Mouse (Mus musculus) limb, embryonic 15.5 days (tissue): ENCODE measurements around the gene A930009A15Rik. TPM values are rescaled to one million over a fixed set of nuclear protein-coding genes. Genes with fewer than 3 reads are reported as not detected.

Source experiments
- ATAC-seq: fragments of 200-750 bp; cut with Nextera tagmentation; 2 replicates; pipeline ENCODE4 v1.8.0; 2017; ENCODE audit warnings: low read depth, moderate TSS enrichment; ENCODE audit not compliant: insufficient number of reproducible peaks, low FRiP score, low TSS enrichment
- H3K27ac ChIP-seq: fragments of 300-500 bp; sonication (generic); 2 replicates; pipeline ENCODE4 v1.5.1; 2015; ENCODE audit warnings: moderate library complexity, mild to moderate bottlenecking, inconsistent platforms
- H3K27me3 ChIP-seq: fragments of 300-500 bp; sonication (generic); 2 replicates; pipeline ENCODE4 v1.6.1; 2015; ENCODE audit warnings: inconsistent platforms
- H3K36me3 ChIP-seq: fragments of 300-500 bp; sonication (generic); 2 replicates; pipeline ENCODE4 v1.6.1; 2015; ENCODE audit warnings: inconsistent platforms
- H3K4me1 ChIP-seq: fragments of 300-500 bp; sonication (generic); 2 replicates; pipeline ENCODE4 v1.6.1; 2015; ENCODE audit warnings: inconsistent platforms
- H3K4me2 ChIP-seq: fragments of 300-500 bp; sonication (generic); 2 replicates; pipeline ENCODE4 v1.6.1; 2015; ENCODE audit warnings: mild to moderate bottlenecking, inconsistent platforms
- H3K4me3 ChIP-seq: fragments of 300-500 bp; sonication (generic); 2 replicates; pipeline ENCODE4 v1.5.1; 2015; ENCODE audit warnings: mild to moderate bottlenecking, inconsistent platforms
- H3K9ac ChIP-seq: fragments of 300-500 bp; sonication (generic); 2 replicates; pipeline ENCODE4 v1.6.1; 2015; ENCODE audit warnings: inconsistent platforms
- H3K9me3 ChIP-seq: fragments of 300-500 bp; sonication (generic); 2 replicates; pipeline ENCODE4 v1.6.1; 2016; ENCODE audit warnings: inconsistent platforms
- WGBS: fragments of 180-500 bp; shearing (Covaris S2); methylation state at CpG from one replicate; pipeline ENCODE4 v1.1.7; 2015; 5-methylcytosine and 5-hydroxymethylcytosine counted together
- polyA plus RNA-seq: library from polyadenylated mRNA; unstranded; fragments of >200 nt; fragmentation: Nextera tagmentation; extraction: Ambion mirVana; gene quantifications from 2 replicates; pipeline ENCODE4 v1.2.1, GENCODE M21; 2015

The A930009A15Rik gene
- polyA plus RNA-seq, 1 experiment from 2014 or later, result not detected

- peaks cover 60% of the 10 kb centered on the region for H3K27me3 ChIP-seq
- ATAC-seq, result no peak
Measured at GRCm38 (mm10) chr10:115584656-115585055, 14.9 kb downstream of the A930009A15Rik start.

GRCm38 (mm10) chr10:115585491-115586245 lies 15.9 kb downstream of the A930009A15Rik start:
- ATAC-seq, result no peak
- Histone ChIP-seq H3K9me3 (no peaks in the 10 kb centered on the region), H3K4me1 (peaks cover 26% of the 10 kb centered on the region), H3K27ac (no peak overlapping the region), H3K36me3 (no peaks in the 10 kb centered on the region), H3K4me3 (peak overlapping the region; percentile 56), H3K4me2 (peak overlapping the region; percentile 95), H3K9ac (0 out of 2 replicates have a peak overlapping the region, but pooled peaks have one; percentile 31), H3K27me3 (peaks cover 67% of the 10 kb centered on the region)
- 1% methylated on average over 21 of the region's 21 CpGs for WGBS

More at GRCm38 (mm10) chr10:115584656-115585055, 14.9 kb downstream of the A930009A15Rik start:
- WGBS, result 22% methylated on average over 12 of the region's 14 CpGs
- Histone ChIP-seq H3K9me3 (no peaks in the 10 kb centered on the region), H3K9ac (no peak overlapping the region), H3K27ac (no peak overlapping the region), H3K4me2 (no peak overlapping the region), H3K4me3 (0 out of 2 replicates have a peak overlapping the region, but pooled peaks have one; percentile 56), H3K36me3 (no peaks in the 10 kb centered on the region), H3K4me1 (peaks cover 26% of the 10 kb centered on the region)

GRCm38 (mm10) chr10:115586246-115587231 lies 16.8 kb downstream of the A930009A15Rik start:
- H3K9me3 ChIP-seq, result no peaks in the 10 kb centered on the region
- peaks cover 26% of the 10 kb centered on the region for H3K4me1 ChIP-seq
- H3K27ac ChIP-seq, result no peak overlapping the region
- WGBS, result under 1% methylated on average over 41 of the region's 41 CpGs
- peak; percentile 45; the same call in 1 of the 2 replicates for ATAC-seq
- peak overlapping the region; percentile 95 for H3K4me2 ChIP-seq
- no peaks in the 10 kb centered on the region for H3K36me3 ChIP-seq
- peak overlapping the region; percentile 56 for H3K4me3 ChIP-seq
- peaks cover 67% of the 10 kb centered on the region for H3K27me3 ChIP-seq
- peak overlapping the region; percentile 31; the same call in 1 of the 2 replicates for H3K9ac ChIP-seq

- H3K4me2 ChIP-seq, result peak within 1 kb of the TSS; percentile 95
- peaks cover 26% of the 10 kb centered on the region for H3K4me1 ChIP-seq
- ATAC-seq, result peak; percentile 78
- H3K9me3 ChIP-seq, result no peaks in the 10 kb centered on the region
- peaks cover 67% of the 10 kb centered on the region for H3K27me3 ChIP-seq
- WGBS, result 1% methylated on average over 47 of the region's 47 CpGs
- no peaks in the 10 kb centered on the region for H3K36me3 ChIP-seq
- no peak within 1 kb of the TSS for H3K27ac ChIP-seq
- H3K4me3 ChIP-seq, result peak within 1 kb of the TSS; percentile 56
- H3K9ac ChIP-seq, result peak within 1 kb of the TSS; percentile 26; the same call in 1 of the 2 replicates
Measured at GRCm38 (mm10) chr10:115587301-115587969, 17.6 kb downstream of the A930009A15Rik start, which contains the start of gene Lgr5. Gene Lgr5, minus strand, starts transcription at chr10:115587780.

- H3K27me3 ChIP-seq, result peaks cover 62% of the 10 kb centered on the region
- H3K9ac ChIP-seq, result peak overlapping the region; percentile 26; the same call in 1 of the 2 replicates
- ATAC-seq, result no peak; the same call in 1 of the 2 replicates
- H3K4me3 ChIP-seq, result peak overlapping the region; percentile 56
- WGBS, result 3% methylated on average over 7 of the region's 7 CpGs
- no peaks in the 10 kb centered on the region for H3K9me3 ChIP-seq
- no peak overlapping the region for H3K27ac ChIP-seq
- peaks cover 29% of the 10 kb centered on the region for H3K4me1 ChIP-seq
- H3K36me3 ChIP-seq, result no peaks in the 10 kb centered on the region
- H3K4me2 ChIP-seq, result peak overlapping the region; percentile 95
Measured at GRCm38 (mm10) chr10:115587979-115588378, 18.2 kb downstream of the A930009A15Rik start.

GRCm38 (mm10) chr10:115593221-115593620 lies 23.4 kb downstream of the A930009A15Rik start:
- peaks cover 7% of the 10 kb centered on the region; the same call in 1 of the 2 replicates for H3K4me1 ChIP-seq

GRCm38 (mm10) chr10:115593651-115594050 lies 23.9 kb downstream of the A930009A15Rik start:
- H3K4me2 ChIP-seq, result peak overlapping the region; percentile 32
- no peak for ATAC-seq
- peaks cover 7% of the 10 kb centered on the region; the same call in 1 of the 2 replicates for H3K4me1 ChIP-seq
- no peaks in the 10 kb centered on the region for H3K9me3 ChIP-seq
- WGBS, result 57% methylated on average over 6 of the region's 6 CpGs
- H3K36me3 ChIP-seq, result no peaks in the 10 kb centered on the region
- H3K27me3 ChIP-seq, result peaks cover 19% of the 10 kb centered on the region
- peak overlapping the region; percentile 16 for H3K4me3 ChIP-seq
- H3K27ac ChIP-seq, result no peak overlapping the region
- H3K9ac ChIP-seq, result no peak overlapping the region

More at GRCm38 (mm10) chr10:115593221-115593620, 23.4 kb downstream of the A930009A15Rik start:
- H3K9me3 ChIP-seq, result no peaks in the 10 kb centered on the region
- WGBS, result 15% methylated on average over 11 of the region's 11 CpGs
- H3K4me2 ChIP-seq, result peak overlapping the region; percentile 32
- H3K4me3 ChIP-seq, result peak overlapping the region; percentile 16
- no peak for ATAC-seq
- H3K36me3 ChIP-seq, result no peaks in the 10 kb centered on the region
- H3K27me3 ChIP-seq, result peaks cover 23% of the 10 kb centered on the region
- no peak overlapping the region for H3K27ac ChIP-seq
- no peak overlapping the region for H3K9ac ChIP-seq

- Histone ChIP-seq H3K9ac (no peak overlapping the region), H3K4me3 (no peak overlapping the region), H3K4me1 (peaks cover 7% of the 10 kb centered on the region; the same call in 1 of the 2 replicates), H3K27me3 (peaks cover 3% of the 10 kb centered on the region; the same call in 1 of the 2 replicates), H3K4me2 (no peak overlapping the region), H3K27ac (no peak overlapping the region), H3K9me3 (no peaks in the 10 kb centered on the region), H3K36me3 (no peaks in the 10 kb centered on the region)
- 80% methylated on average over 1 of the region's 1 CpGs for WGBS
- no peak for ATAC-seq
Measured at GRCm38 (mm10) chr10:115595748-115596147, 26.0 kb downstream of the A930009A15Rik start.

- Histone ChIP-seq H3K9me3 (no peaks in the 10 kb centered on the region), H3K36me3 (no peaks in the 10 kb centered on the region), H3K27ac (no peak overlapping the region), H3K4me3 (peak overlapping the region; percentile 7), H3K4me2 (peak overlapping the region; percentile 17), H3K9ac (no peak overlapping the region), H3K4me1 (peaks cover 2% of the 10 kb centered on the region; the same call in 1 of the 2 replicates), H3K27me3 (no peaks in the 10 kb centered on the region)
- WGBS, result 14% methylated on average over 13 of the region's 15 CpGs
- ATAC-seq, result no peak
Measured at GRCm38 (mm10) chr10:115617456-115618287, 47.9 kb downstream of the A930009A15Rik start.

GRCm38 (mm10) chr10:115618288-115618856 lies 48.6 kb downstream of the A930009A15Rik start:
- H3K4me2 ChIP-seq, result peak overlapping the region; percentile 17
- ATAC-seq, result no peak
- H3K9me3 ChIP-seq, result no peaks in the 10 kb centered on the region
- no peaks in the 10 kb centered on the region for H3K36me3 ChIP-seq
- H3K4me3 ChIP-seq, result peak overlapping the region; percentile 7
- no peak overlapping the region for H3K9ac ChIP-seq
- H3K27ac ChIP-seq, result no peak overlapping the region
- WGBS, result 11% methylated on average over 15 of the region's 15 CpGs
- no peaks in the 10 kb centered on the region for H3K27me3 ChIP-seq
- H3K4me1 ChIP-seq, result peaks cover 2% of the 10 kb centered on the region; the same call in 1 of the 2 replicates
